Mouse (Mus musculus) liver, embryonic 14.5 days (tissue): ENCODE results near the gene Arfip1. TPM values are rescaled to one million over a fixed set of nuclear protein-coding genes. Genes with fewer than 3 reads are reported as not detected.

ENCODE experiments used
- ATAC-seq: fragments of 200-750 bp; cut with Nextera tagmentation; 2 replicates; pipeline ENCODE4 v1.8.0; 2017; ENCODE audit warnings: moderate number of reproducible peaks, mild to moderate bottlenecking, moderate library complexity; ENCODE audit not compliant: insufficient read depth
- DNase-seq, 3 experiments: peaks; one replicate each; pipeline ENCODE4 v3.0.0-alpha.2; 2012 to 2013; ENCODE audit warnings: low read depth in 3 of 3, low spot score in 3 of 3
- H3K27ac ChIP-seq: fragments of 300-500 bp; sonication (generic); 2 replicates; pipeline ENCODE4 v1.5.1; 2014; ENCODE audit warnings: moderate library complexity, mild to moderate bottlenecking, control low read depth, inconsistent platforms
- H3K27me3 ChIP-seq: fragments of 300-500 bp; sonication (generic); 2 replicates; pipeline ENCODE4 v1.6.1; 2014; ENCODE audit warnings: mild to moderate bottlenecking, low read length, moderate library complexity; ENCODE audit not compliant: control insufficient read depth, insufficient read depth
- H3K36me3 ChIP-seq: fragments of 300-500 bp; sonication (generic); replicated peaks from 2 replicates; pipeline ENCODE4 v1.6.1; 2014; ENCODE audit warnings: low read depth; ENCODE audit not compliant: control insufficient read depth, insufficient read depth
- H3K4me1 ChIP-seq, 2 experiments: fragments of 200-500 bp in 1 of 2; fragments of 300-500 bp in 1 of 2; sonication (generic) in 1 of 2; replicated peaks; 2 replicates each; pipeline ENCODE4 v1.6.1; 2012 to 2014; ENCODE audit warnings: antibody characterized with exemption in 1 of 2, inconsistent platforms in 1 of 2, low read length in 1 of 2; ENCODE audit not compliant: control insufficient read depth in 2 of 2, insufficient read depth in 2 of 2
- H3K4me2 ChIP-seq: fragments of 300-500 bp; sonication (generic); 2 replicates; pipeline ENCODE4 v1.6.1; 2014; ENCODE audit warnings: low read depth, mild to moderate bottlenecking, control low read depth, moderate library complexity
- H3K4me3 ChIP-seq, 2 experiments: fragments of 200-500 bp in 1 of 2; fragments of 300-500 bp in 1 of 2; sonication (generic) in 1 of 2; 2 replicates each; pipeline ENCODE4 v1.5.1; 2012 to 2014; ENCODE audit warnings: low read depth in 2 of 2, low read length in 2 of 2, mild to moderate bottlenecking in 2 of 2, control low read depth in 1 of 2, inconsistent platforms in 1 of 2, moderate library complexity in 1 of 2; ENCODE audit not compliant: insufficient read depth in 1 of 2
- H3K9ac ChIP-seq: fragments of 300-500 bp; sonication (generic); replicated peaks from 2 replicates; pipeline ENCODE4 v1.6.1; 2014; ENCODE audit warnings: mild to moderate bottlenecking, control low read depth, moderate library complexity
- H3K9me3 ChIP-seq: fragments of 300-500 bp; sonication (generic); 2 replicates; pipeline ENCODE4 v1.6.1; 2016; ENCODE audit warnings: low read length, mixed read lengths; ENCODE audit not compliant: control insufficient read depth
- CTCF ChIP-seq: IDR thresholded peaks from 2 replicates; pipeline ENCODE4 v1.5.1; 2016; ENCODE audit warnings: antibody characterized with exemption, low read depth, control low read depth
- EP300 ChIP-seq: IDR thresholded peaks from 2 replicates; pipeline ENCODE4 v1.6.1; 2016; ENCODE audit warnings: antibody characterized with exemption, low read depth
- WGBS: fragments of 180-500 bp; shearing (Covaris S2); extraction: QIAGEN DNeasy Blood & Tissue Kit; methylation state at CpG from one replicate; pipeline ENCODE4 v1.1.7; 2014; ENCODE audit not compliant: insufficient replicate concordance; 5-methylcytosine and 5-hydroxymethylcytosine counted together
- polyA plus RNA-seq, 2 experiments: library from polyadenylated mRNA; depleted of rRNA in 1 of 2; stranded (reverse) in 1 of 2; unstranded in 1 of 2; fragments of >200 nt; fragmentation: Nextera tagmentation in 1 of 2; extraction: Ambion mirVana in 1 of 2; gene quantifications; 2 replicates each; pipeline versions ENCODE4 v1.2.1 to v1.2.3; 2012 to 2014

The Arfip1 gene
- polyA plus RNA-seq, 2 experiments: 5.3 to 12.0 TPM

DNA sequence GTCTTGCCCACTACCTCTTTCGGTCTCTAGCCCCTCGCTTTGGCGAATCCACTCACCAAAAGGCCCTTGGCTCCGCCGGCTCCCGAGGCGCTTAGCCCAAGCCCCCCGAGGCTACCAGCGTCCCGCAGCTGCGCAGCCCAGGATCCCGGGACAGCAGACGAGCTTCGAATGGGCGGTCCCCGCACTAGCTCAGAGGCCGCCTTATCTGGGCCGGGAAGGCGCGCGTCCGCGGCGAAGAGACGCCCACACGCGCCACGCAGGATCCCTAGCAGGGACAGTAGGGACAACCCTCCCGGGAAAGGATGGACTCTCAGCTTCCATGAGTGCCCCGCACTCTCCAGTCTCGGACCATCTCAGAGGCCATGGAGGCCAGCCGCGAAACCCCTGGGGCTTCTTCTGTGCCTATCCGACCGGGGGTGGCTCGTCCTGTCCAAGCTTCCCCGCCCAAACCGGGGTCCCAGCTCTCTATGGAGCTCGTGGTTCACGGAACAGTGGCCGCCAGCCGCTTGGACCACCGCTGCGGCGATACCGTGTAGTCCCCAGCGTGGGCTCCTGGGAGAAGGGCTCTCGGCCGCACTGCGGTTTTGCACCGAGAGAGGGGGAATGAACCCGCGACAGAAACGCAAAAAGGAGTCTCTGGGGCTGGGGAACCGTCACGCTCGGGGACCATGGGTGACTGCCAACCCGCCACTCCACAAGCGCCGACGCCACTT is 103.0 kb downstream of the Arfip1 start:
- Histone ChIP-seq H3K4me1 (peaks cover 33 to 35% of the 10 kb centered on the region in 2 experiments), H3K4me2 (peak overlapping the region; percentile 87), H3K9ac (peak overlapping the region; percentile 75), H3K27ac (peak overlapping the region; percentile 94), H3K9me3 (no peaks in the 10 kb centered on the region), H3K36me3 (peaks cover 9% of the 10 kb centered on the region), H3K4me3 (peak overlapping the region; percentile 73 to 91), H3K27me3 (peaks cover 18% of the 10 kb centered on the region)
- DNase-seq: peak; percentile 72 to 74 (median 74)
- peak; percentile 83 for ATAC-seq
- under 1% methylated on average over 61 of the region's 61 CpGs for WGBS
- peak; percentile 42; the same call in 1 of the 2 replicates for TF ChIP-seq EP300
- no peak for TF ChIP-seq CTCF

DNA sequence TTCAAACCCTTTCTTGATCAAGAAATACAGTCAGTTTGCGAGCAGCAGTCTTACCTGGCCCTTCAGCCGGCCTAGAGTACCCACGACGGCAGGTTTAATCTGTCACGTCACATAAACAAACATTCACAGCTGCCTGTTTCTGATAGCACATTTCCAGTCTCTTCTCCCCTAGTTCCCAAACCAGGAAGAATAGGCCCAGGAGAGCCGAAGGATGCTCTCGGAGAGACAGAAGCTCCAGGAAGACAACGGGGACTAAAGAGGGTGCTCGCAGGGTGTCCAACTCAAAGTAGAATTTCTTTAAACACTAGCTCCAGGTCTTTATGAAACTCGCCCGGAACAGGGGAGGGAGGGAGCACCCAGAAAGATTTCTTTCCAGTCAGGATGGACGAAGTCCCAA is 103.5 kb downstream of the Arfip1 start:
- Histone ChIP-seq H3K4me1 (peaks cover 37 to 39% of the 10 kb centered on the region in 2 experiments), H3K9ac (peak overlapping the region; percentile 75), H3K9me3 (no peaks in the 10 kb centered on the region), H3K36me3 (peaks cover 14% of the 10 kb centered on the region), H3K4me3 (peak overlapping the region; percentile 73 to 91), H3K27ac (peak overlapping the region; percentile 94), H3K27me3 (peaks cover 18% of the 10 kb centered on the region), H3K4me2 (peak overlapping the region; percentile 87)
- peak; percentile 69 to 76 (median 75) for DNase-seq
- peak; percentile 73 for ATAC-seq
- no peak for TF ChIP-seq CTCF
- TF ChIP-seq EP300: peak; percentile 72
- 5% methylated on average over 12 of the region's 12 CpGs for WGBS

DNA sequence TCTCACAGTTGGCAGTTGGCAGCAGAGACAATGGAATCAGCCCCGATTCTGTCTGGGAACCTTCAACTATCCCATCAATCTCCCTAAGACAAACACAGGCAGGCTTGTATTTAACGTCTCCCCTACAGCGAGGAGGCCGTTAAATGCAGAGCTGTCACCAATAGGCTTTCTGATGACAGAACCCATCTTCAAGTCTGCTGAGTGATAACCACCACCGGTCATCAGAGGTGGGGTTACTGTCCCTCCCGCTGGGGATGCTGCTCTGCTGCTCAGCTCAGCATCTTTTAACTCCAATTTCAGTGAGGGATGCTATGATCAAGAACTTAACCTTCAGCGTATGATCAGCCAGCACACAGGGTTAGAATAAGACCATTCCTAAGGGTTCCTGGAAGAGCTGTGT is 104.2 kb downstream of the Arfip1 start:
- H3K27ac ChIP-seq: peak overlapping the region; percentile 94
- peaks cover 21% of the 10 kb centered on the region for H3K36me3 ChIP-seq
- peak overlapping the region; percentile 75 for H3K9ac ChIP-seq
- H3K4me2 ChIP-seq: peak overlapping the region; percentile 87
- peaks cover 18% of the 10 kb centered on the region for H3K27me3 ChIP-seq
- peaks cover 44 to 46% of the 10 kb centered on the region in 2 experiments for H3K4me1 ChIP-seq
- H3K9me3 ChIP-seq: no peaks in the 10 kb centered on the region
- H3K4me3 ChIP-seq: peak overlapping the region; percentile 73 to 91
- 7% methylated on average over 7 of the region's 7 CpGs for WGBS
- TF ChIP-seq EP300 (no peak), CTCF (no peak)
- DNase-seq: peak in 2 of 3 experiments; percentile 52 to 64
- ATAC-seq: peak; percentile 57

DNA sequence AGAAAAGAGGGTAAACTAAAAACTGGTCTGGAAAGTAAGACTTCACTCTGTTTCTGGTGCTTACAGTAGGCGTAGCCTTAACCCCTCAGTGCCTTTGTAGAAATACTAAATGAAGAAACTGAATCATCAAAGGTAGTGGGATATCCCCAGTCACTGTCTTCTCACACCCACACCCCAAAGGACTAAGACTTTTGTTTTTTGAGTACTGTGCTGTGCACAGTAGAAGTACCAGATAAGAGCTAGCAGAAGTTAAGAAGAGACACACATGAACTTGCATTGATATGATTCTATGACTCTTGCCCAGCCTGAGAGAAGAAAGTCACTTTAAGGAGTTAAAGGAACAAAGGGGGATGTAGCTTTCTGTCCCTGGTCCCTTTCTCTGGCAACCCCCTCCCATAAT is 104.9 kb downstream of the Arfip1 start:
- H3K4me2 ChIP-seq: peak overlapping the region; percentile 87
- peaks cover 18% of the 10 kb centered on the region for H3K27me3 ChIP-seq
- peak overlapping the region; percentile 75 for H3K9ac ChIP-seq
- DNase-seq: peak in 2 of 3 experiments; percentile 40 to 53
- H3K27ac ChIP-seq: peak overlapping the region; percentile 94
- TF ChIP-seq CTCF (no peak), EP300 (peak; percentile 58)
- H3K36me3 ChIP-seq: peaks cover 27% of the 10 kb centered on the region
- ATAC-seq: no peak
- H3K4me1 ChIP-seq: peaks cover 51 to 53% of the 10 kb centered on the region in 2 experiments
- peak overlapping the region; percentile 73 to 91 for H3K4me3 ChIP-seq
- WGBS: 52% methylated on average over 1 of the region's 1 CpGs
- no peaks in the 10 kb centered on the region for H3K9me3 ChIP-seq
